Mouse (Mus musculus) c-Kit-positive CD71-negative TER-119-negative erythroid progenitor cells, embryonic 14.5 days (primary cell): ENCODE data around the gene Isx.

Source experiments
- DNase-seq: peaks from one replicate; pipeline ENCODE4 v3.0.0-alpha.2; 2013; ENCODE audit warnings: low read depth

Isx gene

DNA sequence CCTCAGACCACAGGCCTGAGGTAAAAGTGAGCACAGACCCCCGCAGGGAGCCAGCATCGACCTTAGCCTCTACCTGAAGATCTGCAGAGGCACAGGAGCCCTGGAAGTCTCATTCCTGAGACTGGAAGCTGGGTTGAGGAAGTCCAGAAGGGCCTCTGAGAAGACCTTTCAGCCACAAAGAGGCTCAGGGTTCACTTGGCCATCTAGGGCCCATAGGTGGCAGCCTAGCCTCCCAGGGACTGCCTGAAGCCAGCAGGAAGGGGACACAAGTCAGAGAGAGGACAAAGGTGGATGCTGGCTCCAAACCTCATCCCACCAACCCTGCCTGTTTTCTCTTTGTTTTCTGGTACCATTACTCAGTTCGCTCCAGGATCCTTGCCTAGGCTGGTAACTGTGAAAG lies at the start of gene Isx:
Gene Isx, plus strand, starts transcription at position 234 of the 400 bp plus-strand sequence.
- DNase-seq, result no peak

DNA sequence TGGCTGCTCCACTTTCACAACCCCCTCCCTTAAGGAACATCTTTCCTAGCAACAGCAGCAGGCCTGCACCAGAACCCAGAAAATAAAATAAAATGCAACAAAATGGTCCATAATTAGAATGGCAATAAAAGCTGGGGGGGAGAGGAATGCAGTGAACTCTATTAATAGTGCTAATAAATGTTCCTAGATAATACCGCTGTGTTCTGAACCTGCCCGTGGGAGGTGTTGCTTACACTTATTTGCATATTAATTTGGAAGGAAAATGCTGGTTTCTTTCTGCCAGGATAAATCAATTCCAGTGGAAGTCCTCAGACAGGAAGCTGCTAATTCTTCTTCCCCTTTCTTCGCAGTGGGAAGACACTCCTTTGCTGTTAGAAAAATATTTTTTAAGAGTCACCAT lies 45.3 kb upstream of the Isx start:
- no peak for DNase-seq

DNA sequence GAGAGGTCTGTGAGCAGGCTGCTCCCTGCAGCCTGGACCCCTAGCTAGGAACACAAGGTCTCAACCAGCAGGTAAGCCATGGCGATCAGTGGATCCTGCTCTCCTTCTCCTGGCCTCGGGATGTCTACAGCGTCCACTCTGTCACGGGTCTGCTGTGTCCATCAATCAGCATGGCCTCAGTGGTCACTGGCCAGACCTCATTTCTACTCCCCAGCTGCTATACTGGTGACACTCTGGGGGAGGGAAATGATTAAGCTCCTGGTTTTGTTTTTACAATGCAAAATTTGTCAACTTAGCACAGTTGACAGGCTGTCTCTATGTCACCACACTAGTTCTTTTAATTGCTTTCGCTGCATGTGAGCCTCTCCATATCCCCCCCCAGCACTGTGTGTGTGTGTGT lies 41.7 kb upstream of the Isx start:
- DNase-seq, result no peak

DNA sequence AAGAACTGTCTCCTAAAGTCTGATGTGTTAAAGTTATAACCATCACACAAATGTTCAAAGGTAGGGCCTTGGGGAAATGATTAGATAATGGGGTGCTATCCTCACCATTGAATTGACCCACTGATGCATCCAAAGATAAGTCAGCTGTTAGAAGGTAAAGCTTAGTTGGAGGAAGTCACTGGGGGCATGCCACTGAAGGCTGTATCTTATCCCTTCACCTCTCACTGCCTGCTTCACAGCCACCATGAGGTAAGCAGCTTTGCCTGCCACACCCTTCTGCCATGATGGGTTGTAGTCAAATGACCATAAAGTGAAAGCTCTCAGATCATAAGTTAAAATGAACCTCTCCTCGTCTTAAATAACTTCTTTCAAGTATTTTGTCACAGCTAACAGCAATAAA lies 38.7 kb upstream of the Isx start:
- no peak for DNase-seq

DNA sequence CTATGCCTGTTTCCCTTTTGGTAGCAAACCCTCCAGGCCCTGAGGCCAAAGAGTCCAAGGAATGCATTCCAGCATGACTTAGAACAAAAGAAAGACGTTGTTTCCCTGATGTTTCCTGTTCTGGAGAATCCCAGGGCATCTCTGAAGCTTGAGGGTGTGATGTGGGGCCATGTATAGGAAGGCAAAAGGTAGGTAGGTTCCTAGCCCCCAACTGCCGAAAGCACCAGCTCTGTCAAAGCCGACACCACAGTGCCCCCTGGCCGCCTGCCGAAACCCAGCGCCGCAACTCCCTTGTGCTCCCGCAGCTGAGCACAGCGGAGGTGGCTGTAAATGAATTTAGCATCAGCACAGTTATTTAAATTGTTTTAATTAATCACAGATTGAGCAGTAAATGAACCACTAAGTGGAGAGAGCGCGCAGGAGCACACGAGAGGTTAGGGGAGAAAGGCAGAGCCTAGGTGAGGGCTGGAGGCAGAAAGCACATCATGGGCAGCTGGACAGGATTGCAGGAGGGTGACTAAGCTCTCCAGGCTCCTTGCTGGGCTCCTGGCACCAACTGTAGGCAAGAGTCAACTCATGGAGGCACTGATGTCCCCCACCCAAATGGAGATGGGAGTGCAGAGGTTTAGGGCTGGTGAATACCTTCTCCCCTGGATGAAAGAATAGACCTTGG lies 25.5 kb upstream of the Isx start:
- no peak for DNase-seq

DNA sequence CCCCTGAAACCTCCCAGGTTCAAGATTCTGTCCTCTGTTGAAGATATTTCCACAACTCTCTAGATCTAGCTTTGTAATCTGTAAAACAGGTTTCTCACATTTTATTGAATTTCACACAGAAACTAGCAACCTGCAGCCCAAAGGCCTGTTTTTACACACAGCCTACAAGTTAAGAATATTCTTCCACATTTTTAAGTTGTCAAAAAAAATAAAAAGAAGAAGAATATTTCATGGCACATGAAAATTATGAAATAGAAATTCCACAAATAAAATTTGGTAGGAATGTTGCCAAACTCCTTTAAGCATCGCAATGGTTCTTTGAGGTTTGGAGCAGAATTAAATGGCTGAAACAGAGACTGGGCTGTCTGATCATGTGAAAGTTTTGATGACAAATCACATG lies 24.3 kb upstream of the Isx start:
- no peak for DNase-seq

DNA sequence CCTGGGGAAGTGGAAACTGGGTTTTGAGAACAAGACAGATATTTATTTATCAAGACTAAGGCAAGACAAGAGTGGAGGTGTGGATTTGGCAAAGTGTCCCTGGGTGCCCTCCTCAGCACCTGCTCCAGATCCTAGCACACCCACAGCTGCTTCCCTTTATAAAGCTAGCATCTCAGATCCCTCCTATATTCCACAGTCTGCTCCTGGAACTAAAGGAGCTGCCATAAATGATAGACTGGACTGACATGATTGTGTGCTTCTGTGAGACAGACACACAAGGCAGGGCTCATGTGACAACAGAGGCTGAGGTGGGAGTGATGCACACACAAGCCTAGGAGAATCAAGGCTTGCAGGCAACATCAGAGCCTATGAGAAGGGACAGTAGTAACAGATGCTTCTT lies 22.0 kb upstream of the Isx start:
- DNase-seq, result no peak

DNA sequence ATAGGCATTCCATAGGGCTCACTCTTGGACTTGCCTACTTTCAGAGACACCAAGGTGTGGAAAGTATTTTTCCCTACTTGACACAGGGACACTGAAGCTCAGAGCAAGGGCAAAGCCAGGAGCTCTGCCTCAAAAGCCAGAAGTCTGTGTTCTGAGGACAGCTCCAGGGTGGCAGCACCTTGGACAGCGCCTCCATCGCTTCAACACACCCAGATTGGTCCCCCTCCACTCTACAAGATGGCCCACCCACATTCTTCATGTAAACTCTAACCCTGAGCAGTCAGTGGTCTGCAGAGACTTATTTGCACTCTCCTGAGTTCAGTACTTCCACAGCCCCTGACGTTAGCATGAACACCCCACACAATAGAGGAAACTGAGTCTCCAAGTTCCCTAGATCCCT lies 21.1 kb upstream of the Isx start:
- peak; percentile 3 for DNase-seq

DNA sequence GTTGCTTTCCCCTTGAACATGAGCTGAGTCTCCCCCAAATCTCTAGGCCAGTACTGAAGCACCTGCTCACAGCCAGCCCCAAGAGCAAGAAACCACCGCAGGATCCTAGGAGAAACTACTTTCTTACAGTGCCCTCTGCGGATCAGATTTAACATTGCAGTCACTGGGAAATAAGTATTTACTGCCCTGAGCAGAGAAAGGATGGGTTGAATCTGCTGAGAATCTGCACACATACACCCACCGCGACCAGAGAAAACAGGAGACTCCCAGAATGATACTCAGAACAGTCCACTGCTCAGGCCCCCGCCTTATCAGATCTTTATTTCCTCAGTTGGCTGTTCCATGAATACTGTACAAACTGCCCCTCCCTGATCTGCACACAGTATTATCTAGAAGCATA lies 19.5 kb upstream of the Isx start:
- DNase-seq, result peak; percentile 1

DNA sequence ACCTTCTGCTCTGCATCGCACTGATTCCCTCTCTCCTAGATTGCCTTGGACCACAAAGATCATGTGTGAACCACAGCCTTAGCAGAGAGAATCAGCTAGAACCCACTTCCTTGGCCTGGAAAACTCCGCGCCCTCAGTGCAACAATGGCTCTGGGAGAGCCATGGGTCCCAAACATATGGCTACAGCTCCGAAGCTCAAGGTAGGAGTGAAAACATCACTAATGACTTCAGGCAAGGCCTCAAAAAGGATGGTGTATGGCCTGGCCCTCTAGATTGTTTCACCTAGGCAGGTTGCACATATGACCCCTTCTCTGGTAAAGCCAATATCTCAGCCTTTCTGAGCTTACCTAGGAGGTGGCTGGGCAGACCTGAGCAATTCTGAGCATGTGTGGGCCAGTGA lies 18.2 kb upstream of the Isx start:
- no peak for DNase-seq

DNA sequence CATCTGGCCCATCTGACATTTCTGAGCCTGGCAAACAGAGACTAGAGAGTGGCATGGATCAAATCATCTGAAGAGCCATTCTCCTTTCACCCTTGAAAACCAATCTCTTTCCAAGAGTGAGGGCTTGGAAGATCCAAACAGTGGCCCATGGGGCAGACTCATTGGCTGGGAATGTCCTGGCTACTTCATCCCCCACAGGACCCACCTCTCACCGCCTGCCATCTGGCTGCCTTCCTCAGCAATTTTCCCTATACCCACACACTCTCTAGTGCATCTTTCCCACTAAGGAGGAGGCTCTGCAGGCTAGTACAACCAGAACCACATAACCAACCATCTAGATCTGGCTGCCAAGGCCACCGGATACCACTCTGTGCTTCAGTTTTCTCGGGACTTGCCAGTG lies 17.6 kb upstream of the Isx start:
- no peak for DNase-seq

DNA sequence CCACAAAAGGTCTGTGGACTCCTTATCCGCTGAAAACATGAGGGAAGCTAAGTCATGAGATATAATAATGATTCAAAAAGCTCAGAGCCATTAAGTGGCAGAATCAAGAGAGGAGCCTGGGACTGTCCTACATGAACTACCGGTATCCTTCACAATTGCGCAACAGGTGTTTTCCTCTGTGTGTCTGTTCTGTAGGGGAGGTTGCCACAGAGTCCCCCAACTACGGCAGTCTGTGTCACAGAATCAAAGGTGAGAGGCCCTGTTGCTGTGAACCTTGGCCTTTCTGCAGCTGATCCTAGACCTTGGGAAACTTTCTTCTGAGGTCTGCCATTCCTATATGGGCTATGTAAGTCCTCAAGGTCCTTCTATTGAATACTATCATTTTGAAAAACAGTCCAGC lies 13.7 kb upstream of the Isx start:
- no peak for DNase-seq

DNA sequence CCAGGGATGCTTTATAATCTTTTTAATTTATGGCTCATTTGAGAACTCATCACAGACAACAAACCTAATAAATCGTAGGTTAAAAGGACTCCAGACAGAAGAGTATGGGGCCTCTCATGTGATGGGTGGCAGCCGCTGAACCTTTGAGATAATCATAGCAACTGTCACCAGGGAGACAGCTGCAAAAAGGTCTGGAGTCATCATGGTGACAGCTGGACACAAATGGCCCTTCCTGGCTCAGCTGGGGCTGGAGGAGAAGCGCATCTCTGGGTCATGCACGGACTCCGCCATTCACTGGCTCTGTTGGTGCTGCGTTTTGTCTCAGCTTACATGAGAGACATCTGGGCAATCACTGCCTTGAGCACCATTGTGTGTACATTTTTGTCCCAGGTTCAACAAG lies 12.5 kb upstream of the Isx start:
- no peak for DNase-seq

DNA sequence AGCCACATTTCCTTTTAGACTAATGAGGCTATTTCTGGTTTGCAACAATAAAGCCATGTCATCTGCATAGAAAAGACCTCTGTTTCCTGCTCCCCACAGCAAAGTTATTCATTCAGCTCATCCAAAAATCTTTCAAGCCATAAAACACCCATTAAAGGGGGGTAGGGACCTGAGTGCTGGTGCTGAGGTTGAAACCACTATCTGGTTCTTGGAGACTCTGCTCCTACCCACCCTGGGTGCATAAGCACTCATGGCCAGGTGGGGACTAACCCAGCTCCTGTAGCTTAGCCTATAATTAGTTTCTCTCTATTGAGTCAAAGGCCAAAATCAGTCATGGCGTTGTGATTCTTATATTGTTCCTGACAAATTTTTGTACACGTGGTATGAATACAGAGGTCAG lies 10.4 kb upstream of the Isx start:
- DNase-seq, result no peak

DNA sequence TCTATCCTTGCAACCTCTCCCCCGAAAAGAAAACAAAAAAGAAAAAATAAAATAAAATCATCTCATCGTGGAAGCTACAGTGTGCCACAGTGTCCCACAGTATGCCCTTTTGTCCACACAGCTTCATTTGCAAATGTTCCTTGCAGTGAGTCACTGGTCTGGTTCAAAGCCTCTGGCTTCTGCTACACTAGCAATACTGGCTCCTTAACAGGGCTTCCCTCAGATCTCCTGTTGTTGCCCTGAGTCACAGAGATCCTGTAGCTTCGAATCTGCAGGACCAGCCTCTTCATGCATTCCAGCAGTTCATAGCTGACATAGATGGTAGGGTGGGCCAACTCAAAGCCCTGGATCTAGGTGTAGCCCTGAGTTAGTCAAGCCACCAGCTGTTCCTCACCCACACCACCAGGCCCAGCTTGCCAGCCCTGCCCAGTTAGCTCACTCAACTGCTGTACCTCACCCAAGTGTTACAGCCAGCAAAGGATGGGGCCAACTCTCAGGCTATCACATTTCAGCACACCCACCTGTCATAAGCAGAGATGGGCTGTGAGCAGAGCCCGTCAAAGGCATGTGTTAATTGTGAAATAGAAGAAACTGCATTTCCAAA lies 2.5 kb upstream of the Isx start:
- DNase-seq, result no peak

DNA sequence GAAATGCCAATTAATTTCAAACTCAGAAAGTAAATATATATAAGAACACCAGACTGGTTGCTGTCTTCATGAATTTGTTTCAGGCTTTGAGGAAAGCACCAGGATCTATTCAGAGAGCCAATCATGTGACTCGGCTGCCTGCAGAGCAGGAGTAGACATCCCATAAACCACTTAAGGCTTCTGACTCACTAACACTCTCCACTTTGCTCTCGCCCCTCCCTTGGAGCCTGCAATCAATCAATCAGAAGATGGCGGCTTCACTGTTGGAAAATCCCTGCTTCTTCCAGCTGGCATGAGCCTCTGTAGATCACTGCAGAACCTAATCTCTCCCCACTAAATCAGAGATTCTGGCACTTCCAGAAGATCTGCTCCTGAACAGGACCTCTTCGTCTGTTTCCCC lies 1.3 kb upstream of the Isx start:
- no peak for DNase-seq

DNA sequence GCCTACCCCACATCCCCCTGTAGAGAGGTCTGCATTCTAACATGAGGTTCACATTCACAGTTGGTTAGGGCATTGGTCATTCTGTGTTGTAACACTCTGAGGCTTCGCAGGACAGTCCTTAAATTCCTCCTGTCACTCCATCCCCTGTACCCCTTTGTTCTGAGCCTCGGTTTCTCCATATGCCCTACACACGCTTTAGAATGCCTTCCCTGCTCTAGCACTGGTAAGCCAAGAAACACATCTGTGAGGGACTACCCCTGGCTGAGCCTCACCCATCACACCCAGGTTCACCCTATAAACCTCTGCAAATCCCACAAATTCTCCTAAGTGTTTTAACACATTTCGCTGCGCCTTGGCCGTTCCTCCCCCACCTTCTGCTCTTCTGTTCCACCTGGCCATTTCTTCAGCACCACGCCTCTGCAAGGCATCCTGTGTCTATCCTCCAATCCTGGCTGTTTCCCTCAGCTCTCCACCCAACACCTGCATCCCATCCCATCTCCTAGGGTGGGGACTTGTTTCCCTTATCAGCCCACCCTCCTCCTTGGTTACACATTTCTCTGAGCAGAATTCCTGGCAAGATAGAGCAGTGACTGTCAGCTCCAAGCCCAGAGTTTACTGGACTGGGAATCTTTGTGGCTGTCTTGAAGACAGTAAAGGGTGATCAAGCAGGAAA lies 686 bp upstream of the Isx start:
- no peak for DNase-seq

DNA sequence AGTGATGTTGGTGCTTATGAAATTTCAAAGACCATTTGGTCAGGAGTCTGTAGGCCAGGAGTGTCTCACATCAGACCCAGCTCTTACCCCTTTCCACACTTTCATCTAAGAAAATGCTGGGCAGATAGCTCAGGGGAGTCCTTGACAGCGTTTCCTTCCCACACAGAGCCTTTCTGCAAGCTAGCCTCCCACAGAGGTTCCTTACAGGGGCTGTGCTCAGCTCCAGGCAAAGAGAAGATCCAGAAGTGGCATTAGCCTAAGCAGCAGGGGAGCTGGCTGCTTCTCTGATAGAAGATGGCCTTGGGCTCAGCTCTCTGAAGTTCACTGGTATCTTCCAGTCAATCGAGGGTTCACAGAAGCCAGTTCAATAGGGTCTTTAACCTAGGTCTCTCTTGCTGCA lies 1.6 kb downstream of the Isx start:
- no peak for DNase-seq

DNA sequence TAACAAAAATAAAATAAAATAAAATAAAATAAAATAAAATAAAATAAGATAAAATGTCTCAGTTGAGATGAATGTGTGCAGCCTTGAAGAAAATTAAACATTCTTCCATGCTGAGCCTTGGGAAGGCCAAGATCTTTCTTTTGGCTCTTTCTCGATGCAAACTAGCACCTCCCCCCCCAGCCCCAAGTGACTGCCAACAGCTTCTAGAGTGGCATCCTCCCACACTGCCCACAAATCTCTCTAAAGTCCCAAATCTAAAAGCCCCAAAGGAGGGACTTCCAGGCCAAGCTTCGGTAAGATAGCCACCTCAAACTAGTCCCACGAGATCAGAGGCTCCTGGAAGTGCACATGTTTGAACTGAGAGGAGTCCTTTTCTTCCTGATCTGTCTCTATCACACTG lies 5.7 kb downstream of the Isx start:
- DNase-seq, result no peak

DNA sequence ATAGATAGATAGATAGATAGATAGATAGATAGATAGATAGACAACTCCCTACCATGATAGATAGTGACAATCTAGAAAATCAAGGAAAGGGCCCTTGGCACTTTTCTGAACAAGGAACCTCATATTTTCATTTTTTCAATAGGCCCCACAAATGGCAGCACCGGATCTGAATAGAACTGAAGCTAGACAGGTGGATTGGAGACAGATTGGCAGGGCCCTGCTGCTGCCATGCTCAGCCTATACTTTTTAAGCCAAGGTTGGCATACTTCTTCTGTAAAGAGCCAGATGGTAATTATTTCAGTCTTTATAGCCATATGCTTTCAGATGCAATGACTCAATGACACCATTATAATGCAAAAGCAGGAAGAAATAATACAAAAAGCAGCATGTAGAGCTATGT lies 15.8 kb downstream of the Isx start:
- DNase-seq, result no peak

DNA sequence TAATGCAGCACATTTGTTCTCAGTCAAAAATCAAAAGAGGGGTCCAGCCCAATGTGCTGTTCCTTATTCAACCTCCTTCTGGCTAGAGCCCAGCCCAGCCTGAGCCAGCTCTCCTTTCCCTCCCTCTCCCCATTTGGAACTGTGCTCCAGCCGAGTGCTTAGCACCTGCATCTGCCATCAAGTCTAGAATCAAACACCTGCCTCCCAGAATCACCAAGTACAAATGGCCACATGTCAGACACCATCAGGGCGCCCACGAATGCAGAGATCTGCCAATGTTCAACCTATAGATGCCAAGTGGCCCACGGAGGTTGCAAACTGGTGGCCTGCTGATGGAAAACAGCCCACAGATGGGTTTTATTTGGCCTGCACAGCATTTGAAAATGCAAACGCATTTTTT lies 18.1 kb downstream of the Isx start:
- DNase-seq, result no peak

DNA sequence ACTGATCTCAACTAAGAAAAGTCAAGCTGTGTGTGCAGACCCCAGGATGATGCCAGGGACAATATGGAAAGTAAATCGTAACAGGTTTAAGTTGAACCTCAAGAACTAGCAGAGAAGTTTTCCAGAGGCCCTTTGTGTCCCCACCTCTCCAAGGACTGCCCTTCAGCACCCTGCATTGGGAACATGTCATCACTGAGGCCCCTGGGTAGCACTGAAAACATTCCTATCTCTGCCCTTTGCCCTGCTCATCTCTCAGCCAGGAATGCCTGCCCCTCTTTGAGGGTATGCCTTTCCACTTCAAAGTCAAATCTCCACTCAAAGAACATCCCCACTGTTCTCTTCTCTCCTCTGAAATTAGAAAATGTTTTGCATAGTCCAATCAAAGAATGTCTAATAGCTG lies 23.3 kb downstream of the Isx start:
- DNase-seq, result no peak

DNA sequence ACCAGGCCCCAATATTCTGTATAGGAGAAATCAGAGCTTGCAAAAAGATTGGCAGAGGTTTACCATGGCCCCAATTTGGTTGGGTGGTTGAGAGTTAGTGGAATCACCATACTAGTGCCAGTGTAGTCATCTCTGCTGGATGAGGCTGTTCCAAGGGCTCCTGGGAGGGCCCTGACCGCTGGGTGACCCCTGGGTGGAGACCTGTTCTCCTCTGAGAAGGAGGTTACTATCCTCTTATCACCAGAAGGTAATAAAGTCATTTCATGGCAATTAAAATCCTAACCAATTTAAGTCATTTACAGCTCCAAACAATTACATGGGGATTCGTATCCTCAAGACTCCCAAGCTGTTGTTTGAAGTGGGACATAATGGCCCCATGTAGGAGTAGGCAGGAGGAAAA lies 24.3 kb downstream of the Isx start:
- no peak for DNase-seq

DNA sequence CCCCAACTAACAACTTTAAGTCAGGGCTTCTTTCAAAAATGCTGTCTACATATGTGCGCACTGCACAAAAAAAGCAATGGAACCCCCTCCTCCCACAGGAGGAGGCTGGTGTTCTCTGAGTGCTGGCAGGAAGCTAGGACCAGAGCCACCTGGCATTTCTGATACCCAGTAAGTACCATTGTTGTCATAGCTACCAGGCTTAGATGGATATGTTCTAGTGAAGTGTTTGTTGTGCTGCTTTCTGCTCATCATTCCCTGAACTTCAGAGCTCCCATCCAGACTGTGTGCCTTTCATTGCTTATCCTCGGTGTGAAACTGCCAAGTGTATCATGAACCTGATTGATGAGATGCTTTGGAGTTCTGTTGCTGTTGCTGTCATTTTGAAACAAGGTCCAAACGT lies 26.8 kb downstream of the Isx start:
- DNase-seq, result no peak
